Comparison of ENCODE assay signal across 15 mouse cellular contexts in the genomic region with DNA sequence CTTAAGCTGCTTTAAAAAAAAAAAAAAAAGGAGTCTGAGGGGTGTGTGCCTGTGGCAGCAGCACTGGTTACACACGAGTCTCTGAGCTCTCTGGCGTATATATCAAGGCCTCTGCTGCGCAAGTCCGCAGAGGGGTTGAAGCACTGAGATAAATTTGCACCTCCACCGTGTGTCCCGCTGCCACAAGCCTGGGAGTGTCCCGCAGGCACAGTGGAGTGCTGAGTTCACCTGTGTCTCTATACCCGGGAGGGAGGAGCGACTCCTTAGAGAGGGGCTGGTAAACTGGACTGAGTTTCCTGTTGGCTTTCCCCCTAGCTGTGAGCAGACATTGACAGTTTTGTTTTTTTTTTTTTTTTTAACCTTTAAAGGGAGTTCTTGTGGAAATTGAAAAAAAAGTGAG.
A peak's percentile ranks its signal among the peaks of the same experiment; 100 is the strongest.
DNase-seq lines count a peak whose midpoint lies in the region; ATAC-seq and TF ChIP-seq lines count a peak whose summit lies in the region.
"Had no signal": no experiment of that assay in that cellular context is flagged by ENCODE, and none has a peak within 500 bp of the region (broad histone marks: within the 10 kb centered on the region; RNA-seq: fewer than 3 reads in every experiment).

No protein-coding gene starts in this region.

- 12% methylated on average over 9 of the region's 9 CpGs for WGBS in heart, embryonic 15.5 days
- WGBS in liver, embryonic 12.5 days (ENCODE audit: insufficient replicate concordance) = 13% methylated on average over 9 of the region's 9 CpGs
- WGBS in liver, postnatal 0 days (ENCODE audit: insufficient replicate concordance) = 14% methylated on average over 9 of the region's 9 CpGs
- 12% methylated on average over 9 of the region's 9 CpGs for WGBS in forebrain, embryonic 15.5 days
- WGBS in neural tube, embryonic 15.5 days = 24% methylated on average over 9 of the region's 9 CpGs

- no peaks in the 10 kb centered on the region for H3K36me3 ChIP-seq in heart, embryonic 15.5 days
- H3K36me3 ChIP-seq in liver, embryonic 12.5 days = no peaks in the 10 kb centered on the region
- H3K36me3 ChIP-seq in liver, postnatal 0 days (replicated peaks; ENCODE audit: insufficient read depth, low read length) = no peaks in the 10 kb centered on the region
- H3K36me3 ChIP-seq in forebrain, embryonic 15.5 days = no peaks in the 10 kb centered on the region
- H3K36me3 ChIP-seq in neural tube, embryonic 15.5 days = no peaks in the 10 kb centered on the region

- no peak for TF ChIP-seq CTCF in liver, postnatal 0 days (IDR thresholded peaks at IDR 0.05; ENCODE audit: low read depth)

- intact Hi-C loops in heart, postnatal 10 days (cut with DNase I) = no loop called here

- peaks cover 10% of the 10 kb centered on the region for H3K4me1 ChIP-seq in heart, embryonic 15.5 days (replicated peaks)
- H3K4me1 ChIP-seq in liver, embryonic 12.5 days = no peaks in the 10 kb centered on the region
- no peaks in the 10 kb centered on the region for H3K4me1 ChIP-seq in liver, postnatal 0 days (ENCODE audit: insufficient read depth)
- peaks cover 23% of the 10 kb centered on the region for H3K4me1 ChIP-seq in forebrain, embryonic 15.5 days
- H3K4me1 ChIP-seq in neural tube, embryonic 15.5 days = peaks cover 11% of the 10 kb centered on the region

- no peak overlapping the region for H3K27ac ChIP-seq in heart, embryonic 15.5 days
- H3K27ac ChIP-seq in liver, embryonic 12.5 days = no peak overlapping the region
- no peak overlapping the region for H3K27ac ChIP-seq in liver, postnatal 0 days (ENCODE audit: low read depth)
- no peak overlapping the region for H3K27ac ChIP-seq in forebrain, embryonic 15.5 days (replicated peaks)
- H3K27ac ChIP-seq in neural tube, embryonic 15.5 days (replicated peaks) = no peak overlapping the region
- H3K27ac ChIP-seq: macrophage had no signal

- H3K4me3 ChIP-seq in heart, embryonic 15.5 days = no peak overlapping the region
- H3K4me3 ChIP-seq in liver, embryonic 12.5 days = no peak overlapping the region
- no peak overlapping the region for H3K4me3 ChIP-seq in liver, postnatal 0 days (ENCODE audit: low read depth, low read length)
- H3K4me3 ChIP-seq in forebrain, embryonic 15.5 days = no peak overlapping the region
- no peak overlapping the region for H3K4me3 ChIP-seq in neural tube, embryonic 15.5 days (replicated peaks)

- no peak for ATAC-seq in heart, embryonic 15.5 days (replicated peaks; ENCODE audit: insufficient number of reproducible peaks, insufficient read depth, low FRiP score, low read depth)
- ATAC-seq in liver, embryonic 12.5 days = no peak
- no peak for ATAC-seq in liver, postnatal 0 days
- 0 out of 2 replicates have a peak, but pooled peaks have one; percentile 50 for ATAC-seq in forebrain, embryonic 15.5 days (replicated peaks)
- peak; percentile 19; the same call in 1 of the 2 replicates for ATAC-seq in neural tube, embryonic 15.5 days (ENCODE audit: low FRiP score)
- ATAC-seq: CD4-positive, CD25-positive, alpha-beta regulatory T cell, adult 4 months had no signal

- H3K9ac ChIP-seq in heart, embryonic 15.5 days = no peak overlapping the region
- H3K9ac ChIP-seq in liver, embryonic 12.5 days = no peak overlapping the region
- H3K9ac ChIP-seq in liver, postnatal 0 days (replicated peaks) = no peak overlapping the region
- H3K9ac ChIP-seq in forebrain, embryonic 15.5 days (replicated peaks) = no peak overlapping the region
- no peak overlapping the region for H3K9ac ChIP-seq in neural tube, embryonic 15.5 days (replicated peaks)

- DNase-seq in heart, postnatal 10 days = no peak
- DNase-seq in liver, postnatal 0 days = no peak
- DNase-seq in lung, postnatal 4 days = no peak
- no peak for DNase-seq in gastrocnemius, adult 8-10 months (ENCODE audit: low spot score in 2 of 2)
- DNase-seq: cerebellum, adult 8-10 months; gastrocnemius, postnatal 36 days; kidney, adult 2 months; layer of hippocampus, adult 9-11 months; right cerebral cortex, postnatal 25 days had no signal

- TF ChIP-seq EP300 in liver, postnatal 0 days (IDR thresholded peaks at IDR 0.05; ENCODE audit: low read depth) = no peak

- no peaks in the 10 kb centered on the region for H3K9me3 ChIP-seq in heart, embryonic 15.5 days (replicated peaks)
- no peaks in the 10 kb centered on the region for H3K9me3 ChIP-seq in liver, embryonic 12.5 days (replicated peaks)
- no peaks in the 10 kb centered on the region for H3K9me3 ChIP-seq in liver, postnatal 0 days (ENCODE audit: low read length)
- H3K9me3 ChIP-seq in forebrain, embryonic 15.5 days = no peaks in the 10 kb centered on the region
- no peaks in the 10 kb centered on the region for H3K9me3 ChIP-seq in neural tube, embryonic 15.5 days (replicated peaks)

- H3K4me2 ChIP-seq in heart, embryonic 15.5 days = peak overlapping the region; percentile 39
- H3K4me2 ChIP-seq in liver, embryonic 12.5 days = peak overlapping the region; percentile 25; the same call in 1 of the 2 replicates
- H3K4me2 ChIP-seq in liver, postnatal 0 days (ENCODE audit: low read depth, low read length) = no peak overlapping the region
- no peak overlapping the region for H3K4me2 ChIP-seq in forebrain, embryonic 15.5 days (replicated peaks)
- H3K4me2 ChIP-seq in neural tube, embryonic 15.5 days = peak overlapping the region; percentile 34

- H3K27me3 ChIP-seq in heart, embryonic 15.5 days = no peaks in the 10 kb centered on the region
- H3K27me3 ChIP-seq in liver, embryonic 12.5 days (replicated peaks) = no peaks in the 10 kb centered on the region
- no peaks in the 10 kb centered on the region for H3K27me3 ChIP-seq in liver, postnatal 0 days (ENCODE audit: insufficient read depth, low read length)
- no peaks in the 10 kb centered on the region for H3K27me3 ChIP-seq in forebrain, embryonic 15.5 days
- H3K27me3 ChIP-seq in neural tube, embryonic 15.5 days (replicated peaks) = 0 out of 2 replicates have a peak, but pooled peaks cover 3% of the 10 kb centered on the region

Comparison
In these comparisons a context has a peak if more than half of its experiments do, and no peak if none do; other contexts are left out.
1. H3K4me2 ChIP-seq: peak in heart, embryonic 15.5 days (single experiment), liver, embryonic 12.5 days (single experiment) and neural tube, embryonic 15.5 days (single experiment); none in liver, postnatal 0 days (single experiment) and forebrain, embryonic 15.5 days (single experiment).
2. ATAC-seq: peak in forebrain, embryonic 15.5 days (single experiment) and neural tube, embryonic 15.5 days (single experiment); none in heart, embryonic 15.5 days (single experiment), liver, embryonic 12.5 days (single experiment) and liver, postnatal 0 days (single experiment).